In genomic region chr5:53546979-53547472, GRCm38 (mm10) we compare ENCODE assay signal across 13 mouse cellular contexts.
A peak's percentile ranks its signal among the peaks of the same experiment; 100 is the strongest.
DNase-seq lines count a peak whose midpoint lies in the region; ATAC-seq and TF ChIP-seq lines count a peak whose summit lies in the region.
"Had no signal": no experiment of that assay in that cellular context is flagged by ENCODE, and none has a peak within 500 bp of the region (broad histone marks: within the 10 kb centered on the region; RNA-seq: fewer than 3 reads in every experiment).

No protein-coding gene starts in this region.

- no peaks in the 10 kb centered on the region for H3K9me3 ChIP-seq in forebrain, embryonic 14.5 days (replicated peaks; ENCODE audit: control insufficient read depth, low read length)
- H3K9me3 ChIP-seq in forebrain, postnatal 0 days (ENCODE audit: low read length): no peaks in the 10 kb centered on the region
- no peaks in the 10 kb centered on the region for H3K9me3 ChIP-seq in liver, postnatal 0 days (ENCODE audit: low read length)
- no peaks in the 10 kb centered on the region for H3K9me3 ChIP-seq in forebrain, embryonic 13.5 days (replicated peaks)
- H3K9me3 ChIP-seq: hindbrain, embryonic 13.5 days; neural tube, embryonic 13.5 days had no signal

- TF ChIP-seq CTCF in forebrain, postnatal 0 days (IDR thresholded peaks at IDR 0.05; ENCODE audit: low read depth): no peak
- no peak for TF ChIP-seq CTCF in liver, postnatal 0 days (IDR thresholded peaks at IDR 0.05; ENCODE audit: low read depth)

- intact Hi-C loops in gastrocnemius, postnatal 36 days (cut with DNase I): no loop called here

- no peaks in the 10 kb centered on the region for H3K27me3 ChIP-seq in forebrain, embryonic 14.5 days (replicated peaks; ENCODE audit: control insufficient read depth, insufficient read depth, low read length)
- no peaks in the 10 kb centered on the region for H3K27me3 ChIP-seq in forebrain, postnatal 0 days (ENCODE audit: insufficient read depth, low read length)
- H3K27me3 ChIP-seq in liver, postnatal 0 days (ENCODE audit: insufficient read depth, low read length): no peaks in the 10 kb centered on the region
- no peaks in the 10 kb centered on the region for H3K27me3 ChIP-seq in forebrain, embryonic 13.5 days
- H3K27me3 ChIP-seq: hindbrain, embryonic 13.5 days; neural tube, embryonic 13.5 days had no signal

- DNase-seq in forebrain, embryonic 14.5 days (ENCODE audit: low spot score): peak; percentile 54
- no peak for DNase-seq in forebrain, postnatal 0 days
- peak; percentile 29 for DNase-seq in liver, postnatal 0 days
- DNase-seq in liver: no peak
- DNase-seq in gastrocnemius, postnatal 36 days: no peak
- DNase-seq: adrenal gland, postnatal 25 days; embryo, embryonic 11 days; layer of hippocampus, postnatal 36 days had no signal

- no peaks in the 10 kb centered on the region for H3K4me1 ChIP-seq in forebrain, embryonic 14.5 days (ENCODE audit: control insufficient read depth, insufficient read depth, low read length)
- no peaks in the 10 kb centered on the region for H3K4me1 ChIP-seq in forebrain, postnatal 0 days (ENCODE audit: insufficient read depth)
- 0 out of 2 replicates have a peak, but pooled peaks cover 3% of the 10 kb centered on the region for H3K4me1 ChIP-seq in liver, postnatal 0 days (ENCODE audit: insufficient read depth)
- 0 out of 2 replicates have a peak, but pooled peaks cover 4% of the 10 kb centered on the region for H3K4me1 ChIP-seq in forebrain, embryonic 13.5 days
- H3K4me1 ChIP-seq: hindbrain, embryonic 13.5 days; neural tube, embryonic 13.5 days had no signal

- no peak overlapping the region for H3K27ac ChIP-seq in forebrain, embryonic 14.5 days (ENCODE audit: low read depth, low read length)
- no peak overlapping the region for H3K27ac ChIP-seq in forebrain, postnatal 0 days (ENCODE audit: low read depth, low read length)
- peak overlapping the region; percentile 8; the same call in 1 of the 2 replicates for H3K27ac ChIP-seq in liver, postnatal 0 days (ENCODE audit: low read depth)
- no peak overlapping the region for H3K27ac ChIP-seq in forebrain, embryonic 13.5 days
- H3K27ac ChIP-seq: hindbrain, embryonic 13.5 days; neural tube, embryonic 13.5 days had no signal

- H3K9ac ChIP-seq in forebrain, embryonic 14.5 days (ENCODE audit: low read length): no peak overlapping the region
- no peak overlapping the region for H3K9ac ChIP-seq in forebrain, postnatal 0 days
- no peak overlapping the region for H3K9ac ChIP-seq in liver, postnatal 0 days (replicated peaks)
- no peak overlapping the region for H3K9ac ChIP-seq in forebrain, embryonic 13.5 days
- H3K9ac ChIP-seq: hindbrain, embryonic 13.5 days; neural tube, embryonic 13.5 days had no signal

- no peak overlapping the region for H3K4me3 ChIP-seq in forebrain, embryonic 14.5 days (ENCODE audit: low read depth, low read length)
- H3K4me3 ChIP-seq in forebrain, postnatal 0 days (ENCODE audit: low read depth, low read length): no peak overlapping the region
- no peak overlapping the region for H3K4me3 ChIP-seq in liver, postnatal 0 days (ENCODE audit: low read depth, low read length)
- no peak overlapping the region for H3K4me3 ChIP-seq in forebrain, embryonic 13.5 days
- H3K4me3 ChIP-seq: hindbrain, embryonic 13.5 days; neural tube, embryonic 13.5 days had no signal

- no peak overlapping the region for H3K4me2 ChIP-seq in forebrain, embryonic 14.5 days (ENCODE audit: low read length)
- H3K4me2 ChIP-seq in forebrain, postnatal 0 days (ENCODE audit: low read depth): no peak overlapping the region
- no peak overlapping the region; the same call in 1 of the 2 replicates for H3K4me2 ChIP-seq in liver, postnatal 0 days (ENCODE audit: low read depth, low read length)
- H3K4me2 ChIP-seq in forebrain, embryonic 13.5 days: no peak overlapping the region
- H3K4me2 ChIP-seq: hindbrain, embryonic 13.5 days; neural tube, embryonic 13.5 days had no signal

- WGBS in forebrain, embryonic 14.5 days: 47% methylated on average over 9 of the region's 9 CpGs
- WGBS in forebrain, postnatal 0 days: 39% methylated on average over 9 of the region's 9 CpGs
- 31% methylated on average over 9 of the region's 9 CpGs for WGBS in liver, postnatal 0 days (ENCODE audit: insufficient replicate concordance)
- WGBS in forebrain, embryonic 13.5 days: 61% methylated on average over 9 of the region's 9 CpGs

- no peak for TF ChIP-seq EP300 in liver, postnatal 0 days (IDR thresholded peaks at IDR 0.05; ENCODE audit: low read depth)

- no peaks in the 10 kb centered on the region for H3K36me3 ChIP-seq in forebrain, embryonic 14.5 days (ENCODE audit: control insufficient read depth, insufficient read depth, low read length)
- no peaks in the 10 kb centered on the region for H3K36me3 ChIP-seq in forebrain, postnatal 0 days (ENCODE audit: insufficient read depth)
- H3K36me3 ChIP-seq in liver, postnatal 0 days (replicated peaks; ENCODE audit: insufficient read depth, low read length): no peaks in the 10 kb centered on the region
- no peaks in the 10 kb centered on the region for H3K36me3 ChIP-seq in forebrain, embryonic 13.5 days (ENCODE audit: poor library complexity, severe bottlenecking)
- H3K36me3 ChIP-seq: hindbrain, embryonic 13.5 days; neural tube, embryonic 13.5 days had no signal

- peak; percentile 23; the same call in 1 of the 2 replicates for ATAC-seq in forebrain, embryonic 14.5 days
- ATAC-seq in forebrain, postnatal 0 days: no peak
- ATAC-seq in liver, postnatal 0 days: no peak
- peak; percentile 24 to 66; a peak in 3 of 4 replicates for ATAC-seq in hematopoietic stem cell, adult 5-6 weeks (replicated peaks in 1 of 2; ENCODE audit: insufficient read depth in 1 of 2, low FRiP score in 2 of 2, low TSS enrichment in 1 of 2, low read depth in 1 of 2, poor library complexity in 2 of 2, severe bottlenecking in 2 of 2)
- peak; percentile 73 for ATAC-seq in megakaryocyte progenitor cell, adult 5-6 weeks (replicated peaks; ENCODE audit: poor library complexity)
- ATAC-seq in forebrain, embryonic 13.5 days: no peak

Comparison
In these comparisons a context has a peak if more than half of its experiments do, and no peak if none do; other contexts are left out.
1. ATAC-seq: peak in forebrain, embryonic 14.5 days (single experiment), hematopoietic stem cell, adult 5-6 weeks (2 of 2) and megakaryocyte progenitor cell, adult 5-6 weeks (single experiment); none in forebrain, postnatal 0 days (single experiment), liver, postnatal 0 days (single experiment) and forebrain, embryonic 13.5 days (single experiment).
2. DNase-seq: peak in forebrain, embryonic 14.5 days (single experiment) and liver, postnatal 0 days (single experiment); none in forebrain, postnatal 0 days (single experiment), liver (single experiment) and gastrocnemius, postnatal 36 days (0 of 2).